Mouse (Mus musculus) limb, embryonic 11.5 days (tissue): ENCODE measurements at regions not wholly inside any gene's neighbourhood (a gene's known extent, or its start where the extent isn't known, plus 50 kb on each side); places are given as distances from the start of the nearest gene placed in this dataset.

Experiments
- ATAC-seq: fragments of 200-750 bp; cut with Nextera tagmentation; 2 replicates; pipeline ENCODE4 v1.8.0; 2017; ENCODE audit warnings: low read depth; ENCODE audit not compliant: insufficient number of reproducible peaks, low FRiP score, low TSS enrichment
- DNase-seq: peaks from one replicate; pipeline ENCODE4 v3.0.0-alpha.2; 2015; ENCODE audit warnings: low spot score
- H3K27ac ChIP-seq: fragments of 300-500 bp; sonication (generic); replicated peaks from 2 replicates; pipeline ENCODE4 v1.5.1; 2014; ENCODE audit warnings: low read depth, mild to moderate bottlenecking, low read length
- H3K27me3 ChIP-seq: fragments of 300-500 bp; sonication (generic); 2 replicates; pipeline ENCODE4 v1.6.1; 2014; ENCODE audit warnings: mild to moderate bottlenecking, low read length, mixed read lengths; ENCODE audit not compliant: control insufficient read depth, insufficient read depth
- H3K36me3 ChIP-seq: fragments of 300-500 bp; sonication (generic); 2 replicates; pipeline ENCODE4 v1.6.1; 2014; ENCODE audit warnings: mild to moderate bottlenecking, low read length, moderate library complexity, mixed read lengths; ENCODE audit not compliant: control insufficient read depth, insufficient read depth
- H3K4me1 ChIP-seq: fragments of 300-500 bp; sonication (generic); 2 replicates; pipeline ENCODE4 v1.6.1; 2014; ENCODE audit warnings: low read length, mixed read lengths; ENCODE audit not compliant: control insufficient read depth, insufficient read depth
- H3K4me2 ChIP-seq: fragments of 300-500 bp; sonication (generic); 2 replicates; pipeline ENCODE4 v1.6.1; 2014; ENCODE audit warnings: low read depth, mild to moderate bottlenecking, moderate library complexity; ENCODE audit not compliant: severe bottlenecking
- H3K4me3 ChIP-seq: fragments of 300-500 bp; sonication (generic); 2 replicates; pipeline ENCODE4 v1.5.1; 2014; ENCODE audit warnings: low read depth, low read length
- H3K9ac ChIP-seq: fragments of 300-500 bp; sonication (generic); 2 replicates; pipeline ENCODE4 v1.6.1; 2014; ENCODE audit warnings: mild to moderate bottlenecking, low read length
- H3K9me3 ChIP-seq: fragments of 300-500 bp; sonication (generic); 2 replicates; pipeline ENCODE4 v1.6.1; 2016; ENCODE audit warnings: low read length; ENCODE audit not compliant: control insufficient read depth
- WGBS: fragments of 180-500 bp; shearing (Covaris S2); extraction: QIAGEN DNeasy Blood & Tissue Kit; methylation state at CpG from one replicate; pipeline ENCODE4 v1.1.7; 2014; 5-methylcytosine and 5-hydroxymethylcytosine counted together

GRCm38 (mm10) chr1:89364547-89365305, 89.9 kb upstream of the Agap1 start:
- H3K9ac ChIP-seq = no peak overlapping the region
- DNase-seq (no peak), ATAC-seq (no peak)
- H3K9me3 ChIP-seq = 0 out of 2 replicates have a peak, but pooled peaks cover 2% of the 10 kb centered on the region
- H3K36me3 ChIP-seq = no peaks in the 10 kb centered on the region
- 69% methylated on average over 12 of the region's 12 CpGs for WGBS
- no peak overlapping the region for H3K27ac ChIP-seq
- H3K27me3 ChIP-seq = no peaks in the 10 kb centered on the region
- peaks cover 3% of the 10 kb centered on the region; the same call in 1 of the 2 replicates for H3K4me1 ChIP-seq
- no peak overlapping the region for H3K4me3 ChIP-seq
- H3K4me2 ChIP-seq = no peak overlapping the region

- ATAC-seq (no peak), DNase-seq (no peak)
- no peaks in the 10 kb centered on the region for H3K36me3 ChIP-seq
- no peak overlapping the region for H3K27ac ChIP-seq
- no peak overlapping the region for H3K4me3 ChIP-seq
- 79% methylated on average over 5 of the region's 5 CpGs for WGBS
- H3K4me1 ChIP-seq = peaks cover 3% of the 10 kb centered on the region; the same call in 1 of the 2 replicates
- no peaks in the 10 kb centered on the region for H3K27me3 ChIP-seq
- no peak overlapping the region for H3K9ac ChIP-seq
- H3K4me2 ChIP-seq = no peak overlapping the region
- 0 out of 2 replicates have a peak, but pooled peaks cover 2% of the 10 kb centered on the region for H3K9me3 ChIP-seq
Observed at GRCm38 (mm10) chr1:89366891-89367290, 87.7 kb upstream of the Agap1 start.

- H3K27me3 ChIP-seq = no peaks in the 10 kb centered on the region
- no peaks in the 10 kb centered on the region for H3K36me3 ChIP-seq
- no peak overlapping the region for H3K4me3 ChIP-seq
- no peaks in the 10 kb centered on the region for H3K9me3 ChIP-seq
- no peak overlapping the region for H3K27ac ChIP-seq
- no peak overlapping the region for H3K9ac ChIP-seq
- DNase-seq (no peak), ATAC-seq (no peak)
- H3K4me1 ChIP-seq = no peaks in the 10 kb centered on the region
- no peak overlapping the region for H3K4me2 ChIP-seq
Observed at GRCm38 (mm10) chr1:89373806-89374205, 80.8 kb upstream of the Agap1 start.

- no peak for DNase-seq
- Histone ChIP-seq H3K27me3 (no peaks in the 10 kb centered on the region), H3K9ac (no peak overlapping the region), H3K36me3 (no peaks in the 10 kb centered on the region), H3K27ac (no peak overlapping the region), H3K9me3 (no peaks in the 10 kb centered on the region), H3K4me1 (no peaks in the 10 kb centered on the region), H3K4me2 (no peak overlapping the region), H3K4me3 (no peak overlapping the region)
- no peak for ATAC-seq
- 86% methylated on average over 2 of the region's 2 CpGs for WGBS
Observed at GRCm38 (mm10) chr1:89374271-89374670, 80.3 kb upstream of the Agap1 start.

GRCm38 (mm10) chr1:89382021-89382420, 72.6 kb upstream of the Agap1 start:
- Histone ChIP-seq H3K4me1 (no peaks in the 10 kb centered on the region), H3K9ac (no peak overlapping the region), H3K36me3 (no peaks in the 10 kb centered on the region), H3K27ac (no peak overlapping the region), H3K9me3 (no peaks in the 10 kb centered on the region), H3K4me2 (no peak overlapping the region), H3K27me3 (no peaks in the 10 kb centered on the region), H3K4me3 (no peak overlapping the region)
- WGBS = 83% methylated on average over 6 of the region's 6 CpGs
- no peak for DNase-seq
- ATAC-seq = no peak

- 63% methylated on average over 6 of the region's 6 CpGs for WGBS
- Histone ChIP-seq H3K4me2 (no peak overlapping the region), H3K27ac (no peak overlapping the region), H3K9ac (no peak overlapping the region), H3K4me1 (no peaks in the 10 kb centered on the region), H3K27me3 (no peaks in the 10 kb centered on the region), H3K4me3 (no peak overlapping the region), H3K9me3 (no peaks in the 10 kb centered on the region), H3K36me3 (no peaks in the 10 kb centered on the region)
- ATAC-seq = no peak
- DNase-seq = no peak
Observed at GRCm38 (mm10) chr1:89385111-89385510, 69.5 kb upstream of the Agap1 start.

- 81% methylated on average over 4 of the region's 4 CpGs for WGBS
- Histone ChIP-seq H3K27ac (no peak overlapping the region), H3K9me3 (no peaks in the 10 kb centered on the region), H3K4me1 (no peaks in the 10 kb centered on the region), H3K27me3 (no peaks in the 10 kb centered on the region), H3K36me3 (no peaks in the 10 kb centered on the region), H3K4me2 (no peak overlapping the region), H3K9ac (no peak overlapping the region), H3K4me3 (no peak overlapping the region)
- ATAC-seq (no peak), DNase-seq (no peak)
Observed at GRCm38 (mm10) chr1:89392711-89393110, 61.9 kb upstream of the Agap1 start.

GRCm38 (mm10) chr1:89394471-89394870, 60.1 kb upstream of the Agap1 start:
- 40% methylated on average over 7 of the region's 7 CpGs for WGBS
- no peak for DNase-seq
- no peaks in the 10 kb centered on the region for H3K4me1 ChIP-seq
- no peak overlapping the region for H3K4me3 ChIP-seq
- H3K27me3 ChIP-seq = no peaks in the 10 kb centered on the region
- no peak overlapping the region for H3K4me2 ChIP-seq
- H3K9ac ChIP-seq = no peak overlapping the region
- no peak for ATAC-seq
- no peaks in the 10 kb centered on the region for H3K9me3 ChIP-seq
- no peak overlapping the region for H3K27ac ChIP-seq
- H3K36me3 ChIP-seq = no peaks in the 10 kb centered on the region

- no peak overlapping the region; the same call in 1 of the 2 replicates for H3K9ac ChIP-seq
- no peak overlapping the region for H3K4me3 ChIP-seq
- no peak overlapping the region for H3K27ac ChIP-seq
- 66% methylated on average over 10 of the region's 10 CpGs for WGBS
- no peak for ATAC-seq
- no peak for DNase-seq
- no peaks in the 10 kb centered on the region for H3K9me3 ChIP-seq
- H3K4me2 ChIP-seq = no peak overlapping the region
- H3K36me3 ChIP-seq = no peaks in the 10 kb centered on the region
- peaks cover 5% of the 10 kb centered on the region; the same call in 1 of the 2 replicates for H3K4me1 ChIP-seq
- no peaks in the 10 kb centered on the region for H3K27me3 ChIP-seq
Observed at GRCm38 (mm10) chr1:89400734-89401202, 53.8 kb upstream of the Agap1 start.
